Mouse (Mus musculus) kidney, adult 9 months (tissue): ENCODE measurements around the gene Cdc42se2.

Experiments
- DNase-seq: peaks from one replicate; pipeline ENCODE4 v3.0.0; 2022

Cdc42se2 gene

DNA sequence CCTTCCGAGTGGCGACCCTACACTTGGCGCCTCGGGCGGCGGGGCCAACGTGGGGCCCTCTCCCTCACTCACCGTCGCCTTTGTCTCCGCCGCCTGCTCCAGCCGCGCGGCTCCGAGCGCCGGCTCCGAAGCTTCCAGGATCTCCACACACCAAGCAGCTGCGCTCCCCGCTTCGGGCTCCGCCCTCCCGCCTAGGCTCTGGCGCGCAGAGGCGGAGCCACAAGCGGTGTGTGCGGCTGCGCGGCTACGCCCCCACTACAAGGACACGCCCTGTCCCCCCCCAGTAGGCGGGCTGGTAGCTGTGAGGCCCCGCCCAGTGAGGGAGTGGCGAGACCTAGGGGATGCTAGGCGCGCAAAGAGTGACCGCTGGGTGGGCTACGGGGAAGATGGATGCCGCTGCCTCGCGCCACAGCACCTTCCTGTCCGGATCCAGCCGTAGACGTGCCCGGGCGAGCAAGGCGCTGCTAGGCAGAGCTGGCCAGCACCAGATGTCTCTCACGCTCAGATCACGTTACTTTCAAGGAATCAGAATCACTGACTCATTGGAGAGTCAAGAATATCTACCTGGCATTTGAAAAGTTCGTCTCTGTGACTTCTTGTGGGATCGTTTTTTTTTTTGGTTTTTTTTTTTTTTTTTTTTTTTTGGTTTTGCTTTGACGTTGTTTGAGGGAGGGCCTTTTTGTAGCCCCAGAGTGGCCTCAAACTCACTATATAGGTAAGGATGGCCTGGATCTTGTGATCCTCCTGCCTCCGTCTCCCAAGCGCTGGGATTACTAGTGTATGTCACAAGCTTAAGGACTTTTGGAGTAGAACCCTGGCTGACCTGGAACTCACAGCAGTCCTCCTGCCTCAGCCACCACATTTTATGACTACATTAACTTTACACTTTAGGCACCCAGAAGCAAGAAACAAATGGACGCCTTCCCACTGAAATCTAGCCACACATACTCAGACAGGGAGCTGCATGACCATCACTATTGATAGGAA lies at the start of gene Cdc42se2:
Gene Cdc42se2, minus strand, starts transcription at position 188 of the 987 bp plus-strand sequence.
- DNase-seq = peak; percentile 97

DNA sequence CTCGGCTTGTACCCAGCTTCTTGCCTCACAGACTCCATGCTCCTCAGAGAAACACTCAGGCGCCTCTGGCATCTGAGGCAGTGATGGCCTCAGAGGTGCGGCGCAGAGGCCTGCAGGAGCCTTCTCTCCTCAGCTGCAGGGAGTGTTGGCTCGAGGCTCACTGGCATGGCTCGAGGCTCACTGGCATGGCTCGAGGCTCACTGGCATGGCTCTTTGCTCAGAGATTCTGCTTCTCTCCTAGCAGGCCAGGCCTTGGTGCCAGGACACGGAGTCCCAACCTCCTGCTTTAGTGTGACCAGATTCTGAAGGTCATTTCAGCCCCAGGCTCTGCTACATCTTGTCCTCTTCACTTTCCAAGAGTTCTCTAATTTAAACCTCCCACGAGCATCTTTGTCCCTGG lies 48.6 kb upstream of the Cdc42se2 start:
- no peak for DNase-seq

DNA sequence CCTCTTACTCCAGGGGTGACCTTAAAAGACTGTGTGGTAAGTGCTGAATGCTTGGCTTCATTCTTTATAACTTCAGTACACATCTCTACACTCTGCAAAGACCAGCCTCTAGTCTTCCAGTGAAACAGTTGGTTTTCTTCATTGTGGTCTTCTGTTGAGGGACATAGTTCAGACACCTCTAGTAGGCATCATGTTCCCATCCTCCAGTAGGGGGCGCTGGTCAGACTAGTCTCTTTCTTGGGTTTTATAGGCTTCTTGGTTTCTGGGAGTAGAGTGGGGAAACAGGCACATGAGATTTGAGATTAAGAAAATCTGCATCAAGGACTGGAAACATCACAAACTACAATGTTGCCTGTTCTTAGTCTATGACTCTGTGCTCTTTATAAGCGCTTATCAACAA lies 47.1 kb upstream of the Cdc42se2 start:
- DNase-seq = no peak

GRCm38 (mm10) chr11:54833833-54834232 lies 46.4 kb upstream of the Cdc42se2 start:
- DNase-seq = no peak

DNA sequence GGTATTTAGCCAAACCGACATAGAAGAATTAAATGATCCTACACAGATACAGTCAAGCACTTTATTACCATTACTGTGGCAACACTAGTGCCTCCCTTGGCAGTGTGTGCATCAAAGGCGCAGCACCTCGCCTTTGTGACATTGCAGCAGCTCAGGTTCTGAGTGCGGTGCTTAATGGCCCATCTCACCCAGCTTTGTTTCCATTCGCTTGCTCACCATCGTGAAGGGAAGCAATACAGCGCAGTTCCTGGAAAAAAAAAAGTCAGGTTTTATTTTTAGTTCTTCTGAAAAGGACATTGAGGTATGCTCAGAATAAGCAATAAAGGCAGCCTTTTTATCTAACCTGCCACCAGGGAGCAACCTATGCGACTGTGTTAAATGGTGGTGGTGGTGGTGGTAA lies 39.3 kb upstream of the Cdc42se2 start:
- DNase-seq = no peak

GRCm38 (mm10) chr11:54825774-54826173 lies 38.3 kb upstream of the Cdc42se2 start:
- no peak for DNase-seq

- DNase-seq = no peak
Observed at GRCm38 (mm10) chr11:54823467-54823866, 36.0 kb upstream of the Cdc42se2 start.

DNA sequence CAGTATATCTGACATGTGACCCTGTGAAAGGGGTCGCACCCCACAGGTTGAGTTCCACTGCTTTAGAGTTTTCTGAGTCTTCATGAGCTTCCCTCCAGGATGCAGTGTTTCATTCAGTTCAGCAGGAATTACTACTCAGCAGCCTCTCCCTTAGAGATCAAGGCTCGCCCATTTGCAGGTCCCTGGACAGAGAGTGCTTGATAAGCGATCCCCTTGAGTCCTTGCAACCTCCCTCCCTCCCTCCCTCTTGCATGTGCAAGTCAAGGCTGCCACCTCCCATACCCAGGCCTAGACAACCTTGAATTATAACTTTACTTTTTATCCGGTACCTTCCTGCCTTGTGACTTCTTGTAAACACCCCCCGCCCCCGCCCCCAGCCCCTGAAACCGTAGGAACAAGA lies 32.0 kb upstream of the Cdc42se2 start:
- no peak for DNase-seq

- no peak for DNase-seq
Observed at GRCm38 (mm10) chr11:54817449-54817848, 30.0 kb upstream of the Cdc42se2 start.

- DNase-seq = no peak
Observed at GRCm38 (mm10) chr11:54815659-54816058, 28.2 kb upstream of the Cdc42se2 start.

DNA sequence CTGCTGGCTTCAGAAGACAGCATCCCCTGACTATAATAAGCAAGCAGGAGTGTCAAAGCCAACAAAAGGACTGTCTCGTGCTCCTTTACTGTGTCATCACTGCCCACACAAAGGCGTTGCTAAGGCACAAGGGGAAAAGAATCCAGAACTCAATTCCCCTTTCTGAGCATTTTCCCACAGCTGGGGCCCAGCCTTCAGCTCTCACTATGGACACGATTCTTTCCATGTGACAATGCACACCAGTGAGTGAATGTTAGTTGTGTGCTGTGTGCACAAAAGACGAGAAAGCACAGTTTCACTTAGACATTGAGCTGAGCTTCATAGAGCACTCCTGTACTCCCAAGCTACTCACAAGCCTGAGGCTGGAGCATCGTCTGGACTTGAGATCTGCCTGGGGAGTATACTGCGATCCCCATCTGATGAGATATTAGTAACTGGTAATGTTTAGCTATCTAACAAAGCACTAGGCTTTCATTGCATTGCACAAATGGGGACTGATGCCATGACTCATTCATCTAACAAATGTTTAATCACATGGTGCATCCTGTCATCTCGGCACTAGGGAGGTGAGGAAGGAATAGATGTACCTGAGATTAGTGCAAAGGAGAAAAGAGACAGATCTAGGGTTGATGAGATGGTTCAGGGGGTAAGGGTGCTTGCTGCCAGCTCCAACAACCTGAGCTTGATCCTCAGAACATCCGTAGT lies 25.5 kb upstream of the Cdc42se2 start:
- DNase-seq = no peak

DNA sequence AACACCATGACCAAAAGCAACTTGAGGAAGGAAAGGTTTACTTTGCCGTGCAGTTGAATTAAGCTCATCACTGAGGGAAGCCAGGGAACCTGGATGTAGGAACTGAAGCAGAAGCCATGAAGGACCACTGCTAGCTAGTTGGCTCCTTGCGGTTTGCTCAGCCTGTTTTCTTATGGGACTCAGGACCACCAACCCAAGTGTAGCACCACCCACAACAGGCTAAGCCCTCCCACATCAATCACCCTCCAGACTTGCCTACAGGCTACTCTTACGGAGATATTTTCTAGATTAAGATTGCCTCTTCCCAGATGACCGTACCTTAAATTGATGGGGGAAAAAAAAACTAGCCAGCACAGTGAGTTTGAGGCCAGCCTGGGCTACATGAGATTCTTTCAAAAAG lies 24.8 kb upstream of the Cdc42se2 start:
- no peak for DNase-seq

GRCm38 (mm10) chr11:54811054-54811453 lies 23.6 kb upstream of the Cdc42se2 start:
- DNase-seq = peak; percentile 26

- DNase-seq = no peak
Observed at GRCm38 (mm10) chr11:54809582-54809981, 22.1 kb upstream of the Cdc42se2 start.

- no peak for DNase-seq
Observed at GRCm38 (mm10) chr11:54808177-54808576, 20.7 kb upstream of the Cdc42se2 start.

GRCm38 (mm10) chr11:54807669-54808068 lies 20.2 kb upstream of the Cdc42se2 start:
- DNase-seq = peak; percentile 16

- no peak for DNase-seq
Observed at GRCm38 (mm10) chr11:54806891-54807290, 19.4 kb upstream of the Cdc42se2 start.

GRCm38 (mm10) chr11:54805196-54805595 lies 17.7 kb upstream of the Cdc42se2 start:
- DNase-seq = peak; percentile 68

DNA sequence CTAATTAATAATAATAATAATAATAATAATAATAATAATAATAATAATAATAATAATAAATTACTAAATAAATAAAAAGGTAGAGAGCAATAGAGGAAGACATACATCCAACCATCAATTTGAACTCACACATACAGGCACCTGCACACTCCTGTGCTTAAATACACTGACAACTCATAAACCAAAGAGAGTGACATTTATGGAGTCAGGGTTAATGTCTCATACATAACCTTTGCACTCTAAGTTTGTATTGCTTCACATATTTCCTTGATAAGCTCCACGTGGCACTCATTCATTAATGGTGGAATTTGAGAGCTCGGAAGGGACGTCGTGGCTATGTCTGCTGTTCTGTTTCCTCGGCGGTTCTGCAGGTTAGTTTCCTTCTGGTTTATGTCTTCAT lies 15.1 kb upstream of the Cdc42se2 start:
- no peak for DNase-seq

GRCm38 (mm10) chr11:54801791-54802558 lies 14.5 kb upstream of the Cdc42se2 start:
- peak; percentile 64 for DNase-seq

DNA sequence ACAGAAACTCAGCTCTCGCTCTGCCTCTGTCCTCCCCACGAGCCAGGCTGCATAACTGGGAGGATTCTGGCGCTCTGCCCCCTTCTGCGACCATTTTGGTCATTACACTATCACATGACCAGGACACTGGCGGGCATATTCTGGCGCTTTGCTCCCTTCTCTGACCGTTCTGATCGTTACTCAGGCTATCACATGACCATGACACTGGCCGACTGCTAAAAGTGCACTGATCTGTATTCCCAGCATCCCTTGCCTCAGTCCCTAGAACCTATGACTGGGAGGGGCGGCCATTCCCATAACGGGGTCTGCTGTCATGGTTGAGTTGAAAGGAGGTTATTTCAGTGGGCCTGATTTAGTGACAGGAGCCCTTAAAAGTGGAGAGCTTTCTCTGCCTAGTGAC lies 9.1 kb upstream of the Cdc42se2 start:
- no peak for DNase-seq

- DNase-seq = no peak
Observed at GRCm38 (mm10) chr11:54794678-54795077, 7.2 kb upstream of the Cdc42se2 start.

DNA sequence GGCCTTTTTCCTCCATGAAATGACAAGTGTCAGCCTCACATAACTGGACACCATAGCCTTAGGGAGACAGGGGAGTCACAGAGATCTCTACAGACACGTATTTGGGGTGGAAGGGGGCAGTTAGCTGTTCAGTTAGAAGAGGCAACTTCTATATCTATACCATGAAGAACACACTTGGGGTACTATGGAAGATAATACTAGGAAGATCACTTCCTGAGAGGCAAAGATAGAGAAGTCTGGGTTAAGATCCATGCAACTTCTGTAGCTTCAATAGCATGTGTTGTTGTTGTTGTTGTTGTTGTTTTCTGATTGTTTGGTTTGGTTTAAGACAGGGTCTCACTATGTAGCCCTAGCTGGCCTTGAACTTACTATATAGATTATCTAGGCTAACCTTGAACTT lies 5.7 kb upstream of the Cdc42se2 start:
- DNase-seq = no peak
